Mouse (Mus musculus) MEL (cell line): ENCODE data around the gene Sebox. TPM values are rescaled to one million over a fixed set of nuclear protein-coding genes. Genes with fewer than 3 reads are reported as not detected.

Experiments
- DNase-seq: peaks from one replicate; pipeline ENCODE4 v3.0.0; 2011; ENCODE audit warnings: low read depth, low spot score
- H3K27ac ChIP-seq: 2 replicates; pipeline ENCODE4 v1.5.1; 2012; ENCODE audit warnings: low read depth, mild to moderate bottlenecking, control low read depth, low read length, moderate library complexity; ENCODE audit not compliant: control insufficient read depth
- H3K27me3 ChIP-seq, 2 experiments: fragments of 150-350 bp in 1 of 2; sonication (generic) in 1 of 2; 2 replicates each; pipeline ENCODE4 v1.6.1; 2012; ENCODE audit warnings: low read length in 2 of 2, mild to moderate bottlenecking in 2 of 2, improper control_type of control experiment in 1 of 2, moderate library complexity in 1 of 2; ENCODE audit not compliant: insufficient read depth in 2 of 2, control insufficient read depth in 1 of 2
- H3K36me3 ChIP-seq, 2 experiments: 2 replicates each; pipeline ENCODE4 v1.6.1; 2012 to 2014; ENCODE audit warnings: low read length in 2 of 2, improper control_type of control experiment in 1 of 2, inconsistent platforms in 1 of 2, mild to moderate bottlenecking in 1 of 2; ENCODE audit not compliant: insufficient read depth in 2 of 2, control insufficient read depth in 1 of 2
- H3K4me1 ChIP-seq, 2 experiments: fragments of 150-350 bp in 1 of 2; sonication (generic) in 1 of 2; 2 replicates each; pipeline ENCODE4 v1.6.1; 2012; ENCODE audit warnings: low read length in 2 of 2, improper control_type of control experiment in 1 of 2, mild to moderate bottlenecking in 1 of 2; ENCODE audit not compliant: insufficient read depth in 2 of 2, control insufficient read depth in 1 of 2
- H3K4me3 ChIP-seq, 2 experiments: fragments of 150-350 bp in 1 of 2; sonication (generic) in 1 of 2; 2 replicates each; pipeline ENCODE4 v1.5.1; 2012; ENCODE audit warnings: low read depth in 2 of 2, low read length in 2 of 2, mild to moderate bottlenecking in 2 of 2, moderate library complexity in 2 of 2, control low read depth in 1 of 2, improper control_type of control experiment in 1 of 2; ENCODE audit not compliant: control insufficient read depth in 1 of 2, insufficient read depth in 1 of 2
- H3K79me2 ChIP-seq: 2 replicates; pipeline ENCODE4 v1.6.1; 2012; ENCODE audit warnings: mild to moderate bottlenecking, low read length, moderate library complexity; ENCODE audit not compliant: control insufficient read depth, poor library complexity, insufficient read depth
- H3K9ac ChIP-seq: 2 replicates; pipeline ENCODE4 v1.6.1; 2012; ENCODE audit warnings: low read depth, mild to moderate bottlenecking, control low read depth, low read length, moderate library complexity; ENCODE audit not compliant: control insufficient read depth, poor library complexity, severe bottlenecking
- H3K9me3 ChIP-seq: fragments of 150-350 bp; sonication (generic); replicated peaks from 2 replicates; pipeline ENCODE4 v1.6.1; 2012; ENCODE audit warnings: mild to moderate bottlenecking, low read length, improper control_type of control experiment, moderate library complexity; ENCODE audit not compliant: insufficient read depth
- CHD1 ChIP-seq: IDR thresholded peaks from 2 replicates; pipeline ENCODE4 v1.6.1; 2012; ENCODE audit warnings: low read depth, mild to moderate bottlenecking, inconsistent platforms, low read length, improper control_type of control experiment
- CHD2 ChIP-seq: IDR thresholded peaks from 2 replicates; pipeline ENCODE4 v1.6.1; 2011; ENCODE audit warnings: low read length, improper control_type of control experiment
- CTCF ChIP-seq, 3 experiments: IDR thresholded peaks in 2 of 3; conservative IDR thresholded peaks in 1 of 3; 2 replicates each; pipeline ENCODE4 v1.5.1; 2011 to 2012; ENCODE audit warnings: low read length in 3 of 3, low read depth in 2 of 3, mild to moderate bottlenecking in 2 of 3, improper control_type of control experiment in 1 of 3, inconsistent platforms in 1 of 3, mixed read lengths in 1 of 3, moderate library complexity in 1 of 3; ENCODE audit not compliant: control insufficient read depth in 1 of 3, insufficient read depth in 1 of 3, poor library complexity in 1 of 3, severe bottlenecking in 1 of 3
- E2F4 ChIP-seq: IDR thresholded peaks from 2 replicates; pipeline ENCODE4 v1.6.1; 2011; ENCODE audit warnings: low read depth, low read length, improper control_type of control experiment, borderline replicate concordance
- GATA1 ChIP-seq: IDR thresholded peaks from 2 replicates; pipeline ENCODE4 v1.6.1; 2011; ENCODE audit warnings: low read depth, low read length, improper control_type of control experiment
- HCFC1 ChIP-seq: IDR thresholded peaks from 2 replicates; pipeline ENCODE4 v1.6.1; 2012; ENCODE audit warnings: low read depth, mild to moderate bottlenecking, inconsistent platforms, low read length, improper control_type of control experiment, moderate library complexity
- KAT2A ChIP-seq: conservative IDR thresholded peaks from 2 replicates; pipeline ENCODE4 v1.6.1; 2012; ENCODE audit warnings: low read depth, low read length, improper control_type of control experiment, inconsistent platforms
- MAFK ChIP-seq: IDR thresholded peaks from 2 replicates; pipeline ENCODE4 v1.6.1; 2011; ENCODE audit warnings: low read depth, mild to moderate bottlenecking, low read length, improper control_type of control experiment, borderline replicate concordance
- MAX ChIP-seq: IDR thresholded peaks from 2 replicates; pipeline ENCODE4 v1.6.1; 2011; ENCODE audit warnings: low read length, improper control_type of control experiment
- MAZ ChIP-seq: IDR thresholded peaks from 2 replicates; pipeline ENCODE4 v1.6.1; 2012; ENCODE audit warnings: low read depth, mild to moderate bottlenecking, inconsistent platforms, low read length, improper control_type of control experiment
- MEF2A ChIP-seq: IDR thresholded peaks from 2 replicates; pipeline ENCODE4 v1.6.1; 2014; ENCODE audit warnings: low read depth, mild to moderate bottlenecking, inconsistent platforms, low read length, improper control_type of control experiment; ENCODE audit not compliant: poor library complexity, insufficient replicate concordance, severe bottlenecking; ENCODE audit errors: extremely low read depth
- MXI1 ChIP-seq: IDR thresholded peaks from 2 replicates; pipeline ENCODE4 v1.6.1; 2011; ENCODE audit warnings: mild to moderate bottlenecking, low read depth, low read length, improper control_type of control experiment
- MYB ChIP-seq: IDR thresholded peaks from 2 replicates; pipeline ENCODE4 v1.6.1; 2011; ENCODE audit warnings: mild to moderate bottlenecking, low read depth, low read length, improper control_type of control experiment
- NELFE ChIP-seq: IDR thresholded peaks from 2 replicates; pipeline ENCODE4 v1.6.1; 2011; ENCODE audit warnings: low read depth, low read length, improper control_type of control experiment
- POLR2AphosphoS2 ChIP-seq: IDR thresholded peaks from 2 replicates; pipeline ENCODE4 v1.6.1; 2011; ENCODE audit warnings: low read length, improper control_type of control experiment
- POLR2AphosphoS5 ChIP-seq: IDR thresholded peaks from 2 replicates; pipeline ENCODE4 v1.6.1; 2012; ENCODE audit warnings: low read depth, borderline replicate concordance, mild to moderate bottlenecking, inconsistent platforms, low read length, moderate library complexity, mixed read lengths
- RAD21 ChIP-seq: IDR thresholded peaks from 2 replicates; pipeline ENCODE4 v1.6.1; 2011; ENCODE audit warnings: mild to moderate bottlenecking, low read depth, low read length, improper control_type of control experiment
- SIN3A ChIP-seq: IDR thresholded peaks from 2 replicates; pipeline ENCODE4 v1.6.1; 2012; ENCODE audit warnings: low read length, improper control_type of control experiment, inconsistent platforms
- SMC3 ChIP-seq: IDR thresholded peaks from 2 replicates; pipeline ENCODE4 v1.6.1; 2011; ENCODE audit warnings: low read depth, low read length, improper control_type of control experiment
- TAL1 ChIP-seq: IDR thresholded peaks from 2 replicates; pipeline ENCODE4 v1.6.1; 2012; ENCODE audit warnings: mild to moderate bottlenecking, inconsistent platforms, low read length, moderate library complexity, mixed read lengths
- TCF12 ChIP-seq: IDR thresholded peaks from 2 replicates; pipeline ENCODE4 v1.6.1; 2014; ENCODE audit warnings: low read depth, mild to moderate bottlenecking, inconsistent platforms, low read length, improper control_type of control experiment, moderate library complexity
- USF1 ChIP-seq: IDR thresholded peaks from 2 replicates; pipeline ENCODE4 v1.6.1; 2014; ENCODE audit warnings: low read depth, mild to moderate bottlenecking, inconsistent platforms, low read length, improper control_type of control experiment, moderate library complexity
- ZC3H11A ChIP-seq: IDR thresholded peaks from 2 replicates; pipeline ENCODE4 v1.6.1; 2012; ENCODE audit warnings: low read depth, mild to moderate bottlenecking, inconsistent platforms, low read length, improper control_type of control experiment
- ZKSCAN1 ChIP-seq: IDR thresholded peaks from 2 replicates; pipeline ENCODE4 v1.6.1; 2012; ENCODE audit warnings: low read depth, mild to moderate bottlenecking, inconsistent platforms, low read length, improper control_type of control experiment, moderate library complexity
- ZMIZ1 ChIP-seq: IDR thresholded peaks from 2 replicates; pipeline ENCODE4 v1.6.1; 2012; ENCODE audit warnings: low read depth, mild to moderate bottlenecking, inconsistent platforms, low read length, improper control_type of control experiment, moderate library complexity
- polyA plus RNA-seq, 2 experiments: library from polyadenylated mRNA; stranded (reverse) in 1 of 2; unstranded in 1 of 2; fragments of >175 nt in 1 of 2; fragments of >200 nt in 1 of 2; gene quantifications; 2 replicates each; pipeline versions ENCODE4 v1.2.1 to v1.2.4; 2012; ENCODE audit warnings: low replicate concordance in 2 of 2, low read depth in 1 of 2; ENCODE audit not compliant: insufficient read length in 2 of 2, insufficient read depth in 1 of 2, missing spikeins in 1 of 2
- total RNA-seq: library from RNA; depleted of rRNA; stranded (reverse); fragments of 300-350 nt; gene quantifications from 2 replicates; pipeline ENCODE4 v1.2.3, GENCODE M21; 2012

The Sebox gene
- total and polyA plus RNA-seq, 3 experiments = 0.06 to 0.15 TPM; not detected in 1

- H3K36me3 ChIP-seq = peaks cover 17 to 20% of the 10 kb centered on the region in 2 experiments
- peak; percentile 72 for DNase-seq
- peaks cover 0 to 12% of the 10 kb centered on the region in 2 experiments; a peak in 3 of 4 replicates for H3K4me1 ChIP-seq
- H3K9me3 ChIP-seq = no peaks in the 10 kb centered on the region
- no peaks in the 10 kb centered on the region for H3K27me3 ChIP-seq
- no peak overlapping the region for H3K4me3 ChIP-seq
- TF ChIP-seq SMC3 (peak; percentile 51), RAD21 (peak; percentile 35), ZC3H11A (peak; percentile 28; the same call in 1 of the 2 replicates), GATA1 (no peak), KAT2A (no peak), CHD2 (no peak), TCF12 (no peak), USF1 (no peak), TAL1 (no peak), MYB (no peak), CTCF (IDR thresholded peaks at IDR 0.05 in 2 of 3, conservative IDR thresholded peaks at IDR 0.05 in 1 of 3; ENCODE audit: control insufficient read depth in 1 of 3, insufficient read depth in 1 of 3, low read depth in 2 of 3, low read length in 3 of 3, poor library complexity in 1 of 3, severe bottlenecking in 1 of 3) (peak; percentile 55 to 79 (median 70)), MAZ (no peak), CHD1 (no peak), NELFE (no peak), MAFK (no peak), POLR2AphosphoS2 (no peak), MXI1 (0 out of 2 replicates have a peak, but pooled peaks have one; percentile 33)
- H3K9ac ChIP-seq = no peak overlapping the region
- peaks cover 25% of the 10 kb centered on the region for H3K79me2 ChIP-seq
- no peak overlapping the region for H3K27ac ChIP-seq
Observed at GRCm38 (mm10) chr11:78515549-78516325, 12.5 kb downstream of the Sebox start.

- peaks cover 0 to 5% of the 10 kb centered on the region in 2 experiments; a peak in 1 of 4 replicates for H3K4me1 ChIP-seq
- H3K9ac ChIP-seq = no peak overlapping the region
- H3K9me3 ChIP-seq = no peaks in the 10 kb centered on the region
- no peak for TF ChIP-seq ZKSCAN1
- TF ChIP-seq MEF2A = no peak
- no peak for TF ChIP-seq POLR2AphosphoS5
- no peak for TF ChIP-seq MYB
- no peak for TF ChIP-seq CHD2
- TF ChIP-seq NELFE = no peak
- TF ChIP-seq CTCF (IDR thresholded peaks at IDR 0.05 in 2 of 3, conservative IDR thresholded peaks at IDR 0.05 in 1 of 3; ENCODE audit: control insufficient read depth in 1 of 3, insufficient read depth in 1 of 3, low read depth in 2 of 3, low read length in 3 of 3, poor library complexity in 1 of 3, severe bottlenecking in 1 of 3) = no peak
- TF ChIP-seq MAX = no peak
- TF ChIP-seq RAD21 = no peak
- TF ChIP-seq E2F4 = no peak
- no peak for TF ChIP-seq MAZ
- no peak for TF ChIP-seq HCFC1
- no peak for TF ChIP-seq ZMIZ1
- no peak for TF ChIP-seq SIN3A
- TF ChIP-seq POLR2AphosphoS2 = no peak
- TF ChIP-seq ZC3H11A = no peak
- TF ChIP-seq, all 39 proteins: peak for 0
- no peak for DNase-seq
- Histone ChIP-seq H3K36me3 (peaks cover 2 to 24% of the 10 kb centered on the region in 2 experiments), H3K27ac (no peak overlapping the region), H3K27me3 (no peaks in the 10 kb centered on the region), H3K4me3 (no peak overlapping the region), H3K79me2 (no peaks in the 10 kb centered on the region)
Observed at GRCm38 (mm10) chr11:78518931-78519330, 15.7 kb downstream of the Sebox start.
